Mouse (Mus musculus): ENCODE results near the gene Lcp2. TPM values are rescaled to one million over a fixed set of nuclear protein-coding genes. Genes with fewer than 3 reads are reported as not detected.

Lcp2 gene
- total and polyA plus RNA-seq, 3 experiments, result 55.7 to 70.0 (median 66.4) TPM

DNA sequence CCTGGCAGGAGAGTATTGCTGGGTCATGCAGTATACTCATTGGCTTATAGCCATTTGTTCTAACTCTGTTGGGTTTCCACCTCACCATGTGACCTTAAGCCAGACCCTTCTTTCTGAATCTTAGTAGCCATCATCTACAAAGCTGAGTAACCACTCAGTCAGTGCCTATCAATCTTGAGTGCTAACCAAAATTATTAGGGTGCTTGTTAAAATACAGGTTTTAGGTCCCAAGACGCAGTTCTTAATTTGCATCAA is 2.3 kb downstream of the Lcp2 start:
- no peaks in the 10 kb centered on the region for H3K9me3 ChIP-seq (replicated peaks; ENCODE audit: insufficient read depth, low read length)
- peak overlapping the region; percentile 95 for H3K27ac ChIP-seq (ENCODE audit: control insufficient read depth, low read depth, low read length)
- peak overlapping the region; percentile 84 to 87 for H3K4me3 ChIP-seq (ENCODE audit: control insufficient read depth in 1 of 2, insufficient read depth in 1 of 2, low read depth in 2 of 2, low read length in 2 of 2)
- peaks cover 25 to 60% of the 10 kb centered on the region in 2 experiments for H3K36me3 ChIP-seq (ENCODE audit: control insufficient read depth in 1 of 2, insufficient read depth in 2 of 2, low read length in 2 of 2)
- TF ChIP-seq CHD1 (IDR thresholded peaks at IDR 0.05; ENCODE audit: low read depth, low read length), result peak; percentile 71; the same call in 1 of the 2 replicates
- TF ChIP-seq USF1 (IDR thresholded peaks at IDR 0.05; ENCODE audit: low read depth, low read length), result peak; percentile 75
- 0 out of 2 replicates have a peak, but pooled peaks have one; percentile 6 for TF ChIP-seq MYB (IDR thresholded peaks at IDR 0.05; ENCODE audit: low read depth, low read length)
- 0 out of 2 replicates have a peak, but pooled peaks have one; percentile 64 for TF ChIP-seq JUND (IDR thresholded peaks at IDR 0.05; ENCODE audit: low read depth, low read length)
- no peak for TF ChIP-seq KAT2A (conservative IDR thresholded peaks at IDR 0.05; ENCODE audit: low read depth, low read length)
- no peak for TF ChIP-seq ZMIZ1 (IDR thresholded peaks at IDR 0.05; ENCODE audit: low read depth, low read length)
- TF ChIP-seq SIN3A (IDR thresholded peaks at IDR 0.05; ENCODE audit: low read length), result peak; percentile 6; the same call in 1 of the 2 replicates
- 0 out of 2 replicates have a peak, but pooled peaks have one; percentile 20 for TF ChIP-seq MXI1 (IDR thresholded peaks at IDR 0.05; ENCODE audit: low read depth, low read length)
- TF ChIP-seq E2F4 (IDR thresholded peaks at IDR 0.05; ENCODE audit: borderline replicate concordance, low read depth, low read length), result 0 out of 2 replicates have a peak, but pooled peaks have one; percentile 54
- TF ChIP-seq MAX (IDR thresholded peaks at IDR 0.05; ENCODE audit: low read length), result 0 out of 2 replicates have a peak, but pooled peaks have one; percentile 58
- TF ChIP-seq POLR2AphosphoS2 (IDR thresholded peaks at IDR 0.05; ENCODE audit: low read length), result no peak
- peak; percentile 40; the same call in 1 of the 2 replicates for TF ChIP-seq MYC (IDR thresholded peaks at IDR 0.05; ENCODE audit: low read depth, low read length)
- TF ChIP-seq BHLHE40 (IDR thresholded peaks at IDR 0.05; ENCODE audit: borderline replicate concordance, low read depth, low read length), result no peak
- peak overlapping the region; percentile 85 for H3K9ac ChIP-seq (ENCODE audit: control insufficient read depth, low read depth, low read length, poor library complexity, severe bottlenecking)
- H3K4me1 ChIP-seq (ENCODE audit: control insufficient read depth in 1 of 2, insufficient read depth in 2 of 2, low read length in 2 of 2), result peaks cover 37 to 50% of the 10 kb centered on the region in 2 experiments
- no peaks in the 10 kb centered on the region for H3K27me3 ChIP-seq (ENCODE audit: control insufficient read depth in 1 of 2, insufficient read depth in 2 of 2, low read length in 2 of 2)
- DNase-seq (ENCODE audit: low read depth, low spot score), result no peak
- peaks cover 45% of the 10 kb centered on the region for H3K79me2 ChIP-seq (ENCODE audit: control insufficient read depth, insufficient read depth, low read length, poor library complexity)

DNA sequence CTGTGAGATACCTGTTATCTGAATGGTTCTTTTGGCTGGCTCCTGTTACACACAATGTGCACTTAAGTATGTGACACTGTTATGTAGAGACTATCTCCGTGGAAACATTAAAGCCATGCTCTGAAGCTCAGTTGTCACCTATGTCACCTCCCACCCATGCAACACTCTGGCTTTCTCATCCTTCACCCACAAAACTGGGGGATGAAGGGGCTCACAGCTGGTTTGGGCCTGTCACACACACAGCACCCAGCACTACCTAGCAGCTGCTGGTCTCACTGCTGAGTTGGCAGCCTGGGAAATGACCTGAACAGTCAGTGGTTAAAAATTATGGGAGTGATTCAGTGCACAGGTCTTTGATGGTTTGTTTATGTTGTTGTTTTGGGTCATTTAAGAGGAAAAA is 3.3 kb downstream of the Lcp2 start:
- H3K9ac ChIP-seq (ENCODE audit: control insufficient read depth, low read depth, low read length, poor library complexity, severe bottlenecking), result peak overlapping the region; percentile 27; the same call in 1 of the 2 replicates
- H3K79me2 ChIP-seq (ENCODE audit: control insufficient read depth, insufficient read depth, low read length, poor library complexity), result peaks cover 45% of the 10 kb centered on the region
- H3K27me3 ChIP-seq (ENCODE audit: control insufficient read depth in 1 of 2, insufficient read depth in 2 of 2, low read length in 2 of 2), result no peaks in the 10 kb centered on the region
- peak overlapping the region; percentile 4; the same call in 1 of the 2 replicates for H3K27ac ChIP-seq (ENCODE audit: control insufficient read depth, low read depth, low read length)
- peaks cover 37 to 50% of the 10 kb centered on the region in 2 experiments for H3K4me1 ChIP-seq (ENCODE audit: control insufficient read depth in 1 of 2, insufficient read depth in 2 of 2, low read length in 2 of 2)
- H3K9me3 ChIP-seq (replicated peaks; ENCODE audit: insufficient read depth, low read length), result no peaks in the 10 kb centered on the region
- no peak for DNase-seq (ENCODE audit: low read depth, low spot score)
- H3K36me3 ChIP-seq (ENCODE audit: control insufficient read depth in 1 of 2, insufficient read depth in 2 of 2, low read length in 2 of 2), result peaks cover 30 to 60% of the 10 kb centered on the region in 2 experiments
- no peak overlapping the region; a peak in 1 of 4 replicates for H3K4me3 ChIP-seq (ENCODE audit: control insufficient read depth in 1 of 2, insufficient read depth in 1 of 2, low read depth in 2 of 2, low read length in 2 of 2)
- TF ChIP-seq MXI1 (IDR thresholded peaks at IDR 0.05; ENCODE audit: low read depth, low read length) (0 out of 2 replicates have a peak, but pooled peaks have one; percentile 11), MAFK (IDR thresholded peaks at IDR 0.05; ENCODE audit: borderline replicate concordance, low read depth, low read length) (no peak)

DNA sequence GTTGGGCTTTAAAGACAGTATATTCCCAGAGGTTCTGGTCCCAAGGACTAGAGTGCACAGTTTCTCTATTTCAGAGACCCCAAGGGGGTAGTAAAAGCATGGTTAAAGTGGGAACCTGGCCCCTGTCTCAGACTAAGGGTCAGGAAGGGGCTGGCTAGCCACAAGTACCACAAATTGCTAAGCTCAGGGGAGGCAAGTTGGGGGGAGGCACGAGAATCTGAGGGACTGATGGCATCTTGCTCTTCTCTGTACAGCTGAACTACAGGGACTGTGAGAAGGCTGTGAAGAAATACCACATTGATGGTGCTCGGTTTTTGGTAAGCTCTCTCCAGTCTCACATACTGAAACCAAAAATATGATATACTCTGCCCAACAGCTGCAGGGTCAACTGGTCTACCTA is 3.9 kb downstream of the Lcp2 start:
- H3K36me3 ChIP-seq (ENCODE audit: control insufficient read depth in 1 of 2, insufficient read depth in 2 of 2, low read length in 2 of 2), result peaks cover 32 to 60% of the 10 kb centered on the region in 2 experiments
- no peak overlapping the region for H3K27ac ChIP-seq (ENCODE audit: control insufficient read depth, low read depth, low read length)

More for the DNA sequence above, 3.9 kb downstream of the Lcp2 start:
- H3K9ac ChIP-seq (ENCODE audit: control insufficient read depth, low read depth, low read length, poor library complexity, severe bottlenecking), result no peak overlapping the region
- no peaks in the 10 kb centered on the region for H3K27me3 ChIP-seq (ENCODE audit: control insufficient read depth in 1 of 2, insufficient read depth in 2 of 2, low read length in 2 of 2)
- peaks cover 37 to 49% of the 10 kb centered on the region in 2 experiments for H3K4me1 ChIP-seq (ENCODE audit: control insufficient read depth in 1 of 2, insufficient read depth in 2 of 2, low read length in 2 of 2)
- no peak overlapping the region for H3K4me3 ChIP-seq (ENCODE audit: control insufficient read depth in 1 of 2, insufficient read depth in 1 of 2, low read depth in 2 of 2, low read length in 2 of 2)
- DNase-seq (ENCODE audit: low read depth, low spot score), result no peak
- no peaks in the 10 kb centered on the region for H3K9me3 ChIP-seq (replicated peaks; ENCODE audit: insufficient read depth, low read length)
- no peak for TF ChIP-seq POLR2A (IDR thresholded peaks at IDR 0.05; ENCODE audit: control insufficient read depth in 1 of 2, insufficient read depth in 1 of 2, low read depth in 1 of 2, low read length in 2 of 2, poor library complexity in 1 of 2)
- H3K79me2 ChIP-seq (ENCODE audit: control insufficient read depth, insufficient read depth, low read length, poor library complexity), result peaks cover 45% of the 10 kb centered on the region
